Mouse (Mus musculus) cerebellum, postnatal 10 days (tissue): Measurements from ENCODE around the gene Pnpla8.
"Not testable (repeated sequence)": the region's sequence is repeated elsewhere in the genome, so short reads cannot be mapped to it uniquely, and the experiment has no call there.

ENCODE experiments used
- DNase-seq, 2 experiments: peaks; one replicate each; pipeline ENCODE4 v3.0.0; 2021; ENCODE audit warnings: mixed read lengths in 2 of 2

Pnpla8 gene

DNA sequence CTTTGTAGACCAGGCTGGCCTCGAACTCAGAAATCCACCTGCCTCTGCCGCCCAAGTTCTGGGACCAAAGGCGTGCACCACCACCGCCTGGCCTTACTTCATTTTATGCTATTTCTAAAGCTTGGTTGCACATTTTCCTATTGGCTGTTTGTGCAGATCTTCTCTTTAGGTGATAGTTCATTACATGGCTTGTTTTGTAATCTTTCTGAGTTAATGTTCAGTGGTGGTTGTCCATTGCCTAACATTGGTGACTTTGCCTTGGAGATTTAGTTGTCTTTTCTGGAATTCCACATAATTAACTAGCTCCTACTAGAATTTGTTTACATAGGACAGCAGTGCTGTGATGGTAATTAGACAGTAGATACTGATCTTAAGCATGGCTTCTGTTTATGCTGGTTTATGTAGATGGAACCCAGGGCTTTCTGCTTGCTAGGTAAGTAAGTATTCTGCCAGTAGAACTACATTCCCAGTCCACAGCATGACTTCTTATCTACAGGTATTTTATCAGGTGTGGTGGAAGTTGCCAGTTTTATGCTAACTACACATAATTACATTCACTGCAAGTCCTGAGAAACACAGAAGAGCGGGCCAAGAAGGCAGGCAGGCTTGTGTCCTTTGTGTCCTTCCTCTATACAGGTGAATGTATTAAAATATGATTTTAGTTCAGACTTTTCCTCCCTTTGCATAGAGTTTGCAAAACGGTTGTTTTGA is 53.1 kb downstream of the Pnpla8 start:
- no peak for DNase-seq

DNA sequence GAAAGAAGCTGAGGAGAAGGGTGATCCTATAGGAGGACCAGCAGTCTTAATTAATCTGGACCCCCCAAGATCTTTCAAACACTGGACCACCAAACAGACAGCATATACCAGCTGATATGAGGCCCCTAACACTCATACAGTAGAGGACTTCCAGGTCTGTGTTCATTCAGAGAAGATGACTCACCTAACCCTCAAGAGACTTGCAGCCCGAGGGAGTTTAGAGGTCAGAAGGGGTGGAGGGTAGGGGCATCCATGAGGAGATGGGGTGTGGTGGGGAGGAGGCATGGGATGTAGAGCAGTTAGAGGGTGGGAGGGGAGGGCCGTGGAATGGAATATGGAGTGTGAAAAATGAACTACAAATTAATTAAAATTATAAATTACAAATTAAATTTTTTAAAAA is 59.0 kb downstream of the Pnpla8 start:
- not testable (repeated sequence) for DNase-seq

- DNase-seq: no peak
These were observed 60.4 kb downstream of the Pnpla8 start for GRCm38 (mm10) chr12:44281534-44281933.

GRCm38 (mm10) chr12:44283378-44283777 is 62.2 kb downstream of the Pnpla8 start:
- no peak for DNase-seq

GRCm38 (mm10) chr12:44286992-44287391 is 65.8 kb downstream of the Pnpla8 start:
- DNase-seq: no peak

DNA sequence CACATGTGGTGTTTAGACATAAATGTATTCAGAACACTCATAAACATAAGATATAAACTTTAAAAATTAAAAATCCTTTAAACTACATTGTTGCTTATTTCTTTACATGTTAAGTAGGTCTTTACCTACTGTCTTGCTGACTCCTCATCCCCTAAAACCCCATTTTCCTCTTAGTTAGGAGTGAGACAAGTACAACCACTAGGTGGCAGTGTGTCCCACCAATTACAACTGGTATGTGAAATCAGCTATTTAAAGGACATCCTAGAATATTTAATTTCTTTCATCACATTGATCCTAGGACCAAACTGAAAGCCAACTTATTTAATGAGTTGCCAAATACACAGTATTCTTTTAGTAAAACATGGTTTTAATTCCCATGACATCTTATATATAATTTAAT is 71.1 kb downstream of the Pnpla8 start:
- peak; percentile 88 to 92 for DNase-seq

GRCm38 (mm10) chr12:44300793-44301192 is 79.6 kb downstream of the Pnpla8 start:
- no peak for DNase-seq

DNA sequence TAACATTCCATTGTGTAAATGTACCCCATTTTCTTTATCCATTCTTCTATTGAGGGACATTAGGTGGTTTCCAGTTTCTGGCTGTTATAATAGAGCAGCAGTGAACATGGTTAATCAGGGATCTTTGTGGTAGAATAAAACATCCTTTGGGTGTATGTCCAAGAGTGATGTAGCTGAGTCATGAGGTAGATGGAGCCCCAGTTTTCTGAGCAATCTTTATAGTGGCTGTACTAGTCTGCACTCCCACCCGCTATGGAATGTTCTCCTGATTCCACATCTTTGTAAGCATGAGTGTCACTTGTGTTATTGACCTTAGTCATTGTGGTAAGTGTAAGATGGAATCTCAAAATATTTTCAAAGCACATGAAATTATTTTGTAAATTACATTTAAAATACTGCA is 82.8 kb downstream of the Pnpla8 start:
- no peak for DNase-seq

DNA sequence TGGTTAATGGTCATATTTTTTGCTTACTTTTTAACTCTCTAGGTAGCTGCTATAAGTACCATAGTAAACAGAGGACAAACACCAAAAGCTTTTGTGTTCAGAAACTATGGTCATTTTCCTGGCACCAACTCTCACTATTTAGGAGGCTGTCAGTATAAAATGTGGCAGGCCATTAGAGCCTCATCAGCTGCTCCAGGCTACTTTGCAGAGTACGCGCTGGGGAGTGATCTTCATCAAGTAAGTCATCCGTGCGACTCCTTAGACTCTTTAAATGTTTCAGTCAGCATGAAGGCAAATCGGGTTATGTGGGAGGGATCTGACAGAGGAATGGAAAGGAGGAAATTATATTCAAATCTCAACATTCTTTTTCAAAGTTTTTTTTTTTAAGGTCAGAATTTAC is 83.7 kb downstream of the Pnpla8 start:
- DNase-seq: no peak

GRCm38 (mm10) chr12:44308221-44308620 is 87.1 kb downstream of the Pnpla8 start:
- no peak for DNase-seq

DNA sequence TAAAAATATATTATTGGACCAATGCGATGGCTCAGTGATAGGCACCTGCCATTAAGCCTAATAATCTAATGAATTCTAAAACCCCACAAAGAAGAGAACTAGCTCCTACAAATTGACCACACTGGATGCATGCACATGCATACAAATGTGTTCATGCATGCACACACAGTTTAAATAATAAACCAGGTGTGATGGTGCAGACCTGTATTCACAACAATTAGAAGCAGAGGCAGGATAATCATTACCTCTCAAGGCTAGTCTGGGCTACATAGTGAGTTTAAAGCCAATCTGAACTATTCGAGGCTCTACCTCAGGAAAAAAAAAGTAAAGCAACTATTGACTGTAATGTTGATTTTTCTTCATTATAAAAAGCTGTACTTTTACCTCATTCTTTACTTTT is 94.0 kb downstream of the Pnpla8 start:
- no peak for DNase-seq

- DNase-seq: no peak
These were observed 103.9 kb downstream of the Pnpla8 start for GRCm38 (mm10) chr12:44325091-44325490.

- peak; percentile 62 to 72 for DNase-seq
These were observed 106.3 kb downstream of the Pnpla8 start for GRCm38 (mm10) chr12:44327452-44327851.

- peak; percentile 86 to 91 for DNase-seq
These were observed 107.5 kb downstream of the Pnpla8 start, which contains the start of gene Nrcam for GRCm38 (mm10) chr12:44328381-44329315. Gene Nrcam (plus strand): TSS chr12:44328885.

- DNase-seq: peak; percentile 68 to 76
These were observed 108.4 kb downstream of the Pnpla8 start for GRCm38 (mm10) chr12:44329316-44330215.

- DNase-seq: peak; percentile 42 to 53
These were observed 109.1 kb downstream of the Pnpla8 start for GRCm38 (mm10) chr12:44330216-44330719.

DNA sequence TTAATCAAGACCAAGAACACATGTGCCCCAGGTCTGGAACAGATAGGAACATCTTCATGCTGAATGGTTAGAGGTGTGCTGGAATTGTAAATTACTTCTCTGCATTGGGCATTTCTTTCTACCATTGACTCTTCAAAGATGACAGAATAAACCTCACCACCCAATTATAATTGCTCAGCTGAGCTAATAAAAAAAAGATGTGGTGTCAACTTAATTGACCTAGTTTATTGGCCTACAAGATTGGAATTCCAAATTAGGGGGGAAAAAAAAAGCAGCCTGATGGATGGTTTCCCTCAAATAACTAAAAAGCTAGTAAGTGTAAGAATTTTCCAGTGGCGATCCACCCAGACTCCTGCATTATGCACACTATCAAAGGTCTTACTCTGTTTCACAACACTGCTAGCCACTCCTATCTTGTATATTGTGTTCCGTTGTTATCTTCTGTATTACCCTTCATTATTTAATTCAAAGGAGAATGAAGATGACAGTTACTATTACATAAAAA is 116.0 kb downstream of the Pnpla8 start:
- no peak for DNase-seq

DNA sequence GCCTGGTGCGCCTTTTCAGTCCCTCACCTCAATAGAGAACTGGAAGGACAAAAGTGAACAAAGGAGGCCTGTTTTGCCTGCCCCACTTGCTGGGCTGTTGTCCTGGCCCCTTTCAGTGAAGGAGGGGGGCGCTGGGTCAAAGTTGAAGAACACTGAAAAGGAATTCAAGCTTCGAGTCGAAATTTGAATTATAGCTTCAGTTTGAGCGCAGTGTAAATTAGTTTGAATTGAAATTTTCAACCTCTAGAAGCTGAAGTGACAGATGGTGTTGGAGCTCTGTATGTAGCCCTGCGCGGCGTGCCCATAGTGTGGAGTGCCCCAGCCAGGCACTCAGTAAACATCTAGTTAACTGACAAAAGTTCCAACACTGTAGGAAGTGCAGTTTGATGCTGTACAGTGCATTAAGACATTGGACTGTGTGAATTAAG is 117.0 kb downstream of the Pnpla8 start:
- peak in 1 of 2 experiments; percentile 26 for DNase-seq

DNA sequence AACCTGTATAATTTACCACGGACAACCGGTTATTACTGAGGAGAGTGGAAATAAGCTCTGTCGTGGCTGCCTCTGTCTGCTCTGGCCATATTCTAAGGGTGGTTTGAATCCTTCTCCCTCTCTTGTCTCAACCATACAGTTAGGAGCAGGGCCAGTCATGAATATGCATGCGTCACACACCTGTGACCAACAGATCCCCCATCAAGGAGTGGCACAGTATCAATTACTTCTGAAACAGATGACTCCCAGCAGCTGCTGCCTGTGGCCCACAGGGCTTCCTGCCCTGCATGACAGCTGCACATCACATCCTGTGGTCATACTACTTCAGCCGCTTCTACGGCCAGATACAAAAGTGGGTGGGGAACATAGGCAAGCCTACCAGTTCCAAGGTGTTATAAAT is 122.9 kb downstream of the Pnpla8 start:
- DNase-seq: peak; percentile 41 to 42

DNA sequence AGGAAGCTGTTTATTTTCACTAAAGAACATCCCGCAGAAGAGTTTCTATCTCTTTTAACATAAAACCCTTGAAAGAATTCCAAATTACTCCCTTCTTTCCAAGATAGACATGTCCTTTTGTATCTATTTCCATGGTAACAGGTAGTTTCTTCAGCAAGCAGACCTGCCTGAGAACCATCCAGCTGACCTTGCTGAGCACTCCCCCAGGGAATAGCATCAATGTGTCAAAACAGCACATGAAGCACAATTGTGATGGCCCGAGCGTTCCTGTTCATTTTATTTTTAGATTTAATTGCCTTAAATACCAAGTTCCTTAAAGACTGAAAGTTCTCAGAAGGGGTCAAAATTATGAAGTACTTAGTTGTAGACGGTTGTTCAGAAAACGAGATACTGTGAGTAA is 124.1 kb downstream of the Pnpla8 start:
- DNase-seq: no peak

DNA sequence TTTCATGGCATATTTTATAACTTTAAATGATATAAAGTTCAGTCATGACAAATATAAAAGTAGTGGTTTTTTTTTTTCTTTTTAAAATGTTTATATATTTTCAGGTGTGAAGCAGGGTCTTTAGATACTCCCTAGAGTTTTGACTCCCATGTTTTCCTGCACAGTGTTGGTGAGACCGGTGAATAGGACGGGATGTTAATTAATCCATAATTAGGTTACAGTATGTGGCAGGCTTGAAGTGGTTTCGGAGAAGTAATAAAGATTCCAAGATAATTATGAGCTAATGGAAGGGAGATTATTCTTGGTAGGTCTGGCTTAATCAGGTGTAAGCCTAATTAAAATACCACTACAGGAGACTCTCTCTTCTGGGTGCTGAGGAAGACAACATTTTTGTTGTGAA is 125.0 kb downstream of the Pnpla8 start:
- no peak for DNase-seq

- no peak for DNase-seq
These were observed 133.9 kb downstream of the Pnpla8 start for GRCm38 (mm10) chr12:44355116-44355515.
